Mouse (Mus musculus): ENCODE data around the gene Rps6ka2. TPM values are rescaled to one million over a fixed set of nuclear protein-coding genes. Genes with fewer than 3 reads are reported as not detected.

Rps6ka2 gene
- total and polyA plus RNA-seq, 2 experiments from 2014 or later, result 16.8 to 40.7 TPM

GRCm38 (mm10) chr17:7210648-7211047 lies 40.7 kb downstream of the Rps6ka2 start:
- Histone ChIP-seq H3K4me2 (ENCODE audit: low read depth) (no peak overlapping the region), H3K4me1 (ENCODE audit: insufficient read depth) (0 out of 2 replicates have a peak, but pooled peaks cover 8% of the 10 kb centered on the region), H3K27ac (ENCODE audit: low read depth, low read length) (no peak overlapping the region), H3K9ac (no peak overlapping the region), H3K4me3 (ENCODE audit: low read depth, low read length) (no peak overlapping the region), H3K27me3 (ENCODE audit: insufficient read depth, low read length) (no peaks in the 10 kb centered on the region), H3K36me3 (ENCODE audit: insufficient read depth) (no peaks in the 10 kb centered on the region), H3K9me3 (ENCODE audit: low read length) (no peaks in the 10 kb centered on the region)
- ATAC-seq (peak; percentile 56; the same call in 1 of the 2 replicates), DNase-seq (no peak)
- WGBS, result 30% methylated on average over 11 of the region's 11 CpGs
- no peak for TF ChIP-seq CTCF (IDR thresholded peaks at IDR 0.05; ENCODE audit: low read depth)

DNA sequence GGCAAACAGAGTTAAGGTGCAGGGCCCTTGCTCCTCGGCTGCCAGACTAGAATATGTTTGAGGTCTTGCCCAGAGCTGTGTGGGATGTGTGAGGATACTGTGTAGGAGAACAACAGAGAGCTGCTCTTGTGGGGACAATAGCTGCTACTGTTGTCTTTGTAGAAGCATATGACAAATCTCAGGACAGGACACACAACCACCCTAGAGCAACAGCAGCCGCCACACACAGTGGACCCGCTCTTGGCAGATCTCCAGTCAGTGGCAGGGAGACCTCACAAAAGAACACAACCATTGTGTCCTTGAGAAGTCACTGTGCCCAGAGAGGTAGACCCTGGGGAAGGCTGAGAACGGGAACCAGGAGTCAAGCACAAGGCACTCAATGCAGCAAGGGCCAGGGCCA lies 42.0 kb downstream of the Rps6ka2 start:
- WGBS, result 57% methylated on average over 4 of the region's 4 CpGs
- H3K4me2 ChIP-seq (ENCODE audit: low read depth), result no peak overlapping the region
- no peaks in the 10 kb centered on the region for H3K27me3 ChIP-seq (ENCODE audit: insufficient read depth, low read length)
- no peak overlapping the region for H3K9ac ChIP-seq
- ATAC-seq (no peak), DNase-seq (no peak)
- H3K4me3 ChIP-seq (ENCODE audit: low read depth, low read length), result no peak overlapping the region
- no peaks in the 10 kb centered on the region for H3K36me3 ChIP-seq (ENCODE audit: insufficient read depth)
- H3K9me3 ChIP-seq (ENCODE audit: low read length), result no peaks in the 10 kb centered on the region
- 0 out of 2 replicates have a peak, but pooled peaks cover 5% of the 10 kb centered on the region for H3K4me1 ChIP-seq (ENCODE audit: insufficient read depth)
- TF ChIP-seq CTCF (IDR thresholded peaks at IDR 0.05; ENCODE audit: low read depth), result no peak
- H3K27ac ChIP-seq (ENCODE audit: low read depth, low read length), result no peak overlapping the region

DNA sequence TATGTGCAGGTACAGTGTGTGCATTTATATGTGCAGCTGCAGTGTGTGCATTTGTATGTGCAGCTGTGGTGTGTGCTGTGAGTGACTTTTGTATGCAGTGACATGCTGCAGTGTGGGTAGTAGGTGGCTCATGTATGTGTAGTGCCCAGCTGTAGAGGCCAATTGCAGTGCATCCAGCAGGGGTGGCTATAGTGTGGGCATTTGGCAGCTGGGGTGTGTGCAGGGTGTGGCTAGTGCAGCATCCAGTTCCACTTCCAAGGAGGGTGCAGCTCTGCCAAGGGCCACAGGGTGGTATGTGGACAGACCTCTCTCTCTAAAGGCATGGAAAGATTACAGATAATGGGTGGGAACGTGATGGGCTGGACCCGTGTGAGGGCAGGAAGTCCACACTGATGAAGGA lies 43.3 kb downstream of the Rps6ka2 start:
- Histone ChIP-seq H3K27ac (ENCODE audit: low read depth, low read length) (no peak overlapping the region), H3K4me2 (ENCODE audit: low read depth) (no peak overlapping the region), H3K4me1 (ENCODE audit: insufficient read depth) (peaks cover 11% of the 10 kb centered on the region; the same call in 1 of the 2 replicates), H3K9me3 (ENCODE audit: low read length) (no peaks in the 10 kb centered on the region), H3K36me3 (ENCODE audit: insufficient read depth) (no peaks in the 10 kb centered on the region), H3K4me3 (ENCODE audit: low read depth, low read length) (no peak overlapping the region), H3K9ac (no peak overlapping the region), H3K27me3 (ENCODE audit: insufficient read depth, low read length) (no peaks in the 10 kb centered on the region)
- DNase-seq, result no peak
- ATAC-seq, result no peak
- 87% methylated on average over 2 of the region's 2 CpGs for WGBS
- no peak for TF ChIP-seq CTCF (IDR thresholded peaks at IDR 0.05; ENCODE audit: low read depth)

GRCm38 (mm10) chr17:7214061-7214460 lies 44.1 kb downstream of the Rps6ka2 start:
- WGBS, result 72% methylated on average over 3 of the region's 3 CpGs
- Histone ChIP-seq H3K36me3 (ENCODE audit: insufficient read depth) (no peaks in the 10 kb centered on the region), H3K27me3 (ENCODE audit: insufficient read depth, low read length) (no peaks in the 10 kb centered on the region), H3K27ac (ENCODE audit: low read depth, low read length) (no peak overlapping the region), H3K9ac (no peak overlapping the region), H3K9me3 (ENCODE audit: low read length) (no peaks in the 10 kb centered on the region), H3K4me2 (ENCODE audit: low read depth) (no peak overlapping the region), H3K4me3 (ENCODE audit: low read depth, low read length) (no peak overlapping the region), H3K4me1 (ENCODE audit: insufficient read depth) (peaks cover 14% of the 10 kb centered on the region)
- TF ChIP-seq CTCF (IDR thresholded peaks at IDR 0.05; ENCODE audit: low read depth), result no peak
- DNase-seq (no peak), ATAC-seq (no peak)

- Histone ChIP-seq H3K4me3 (ENCODE audit: low read depth, low read length) (no peak overlapping the region), H3K9ac (0 out of 2 replicates have a peak overlapping the region, but pooled peaks have one; percentile 10), H3K4me2 (ENCODE audit: low read depth) (no peak overlapping the region), H3K9me3 (ENCODE audit: low read length) (no peaks in the 10 kb centered on the region), H3K27me3 (ENCODE audit: insufficient read depth, low read length) (no peaks in the 10 kb centered on the region), H3K36me3 (ENCODE audit: insufficient read depth) (no peaks in the 10 kb centered on the region), H3K27ac (ENCODE audit: low read depth, low read length) (peak overlapping the region; percentile 55; the same call in 1 of the 2 replicates), H3K4me1 (ENCODE audit: insufficient read depth) (peaks cover 14% of the 10 kb centered on the region)
- DNase-seq (peak; percentile 77), ATAC-seq (peak; percentile 47; the same call in 1 of the 2 replicates)
- TF ChIP-seq CTCF (IDR thresholded peaks at IDR 0.05; ENCODE audit: low read depth), result no peak
- WGBS, result 40% methylated on average over 11 of the region's 11 CpGs
Measured at GRCm38 (mm10) chr17:7217791-7218329, 47.9 kb downstream of the Rps6ka2 start.

DNA sequence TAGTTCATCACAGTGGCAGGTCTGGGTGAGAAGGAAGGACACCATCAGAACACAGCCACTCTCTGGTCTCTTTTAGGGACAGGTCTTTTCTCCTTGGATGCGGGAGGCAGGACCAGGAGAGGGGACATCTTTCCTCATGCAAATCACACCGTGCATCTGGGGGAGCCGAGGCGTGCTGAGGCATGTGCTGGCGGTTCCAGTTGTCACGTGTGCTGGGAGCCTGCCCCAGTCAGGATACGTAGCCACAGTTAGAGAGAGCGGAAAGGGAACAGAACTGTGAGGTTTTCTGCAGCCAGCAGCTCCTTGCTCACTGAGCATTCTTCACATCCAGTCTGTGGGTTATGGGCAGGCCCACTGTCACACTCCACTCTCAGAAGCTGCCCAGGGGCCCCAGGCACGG lies 48.5 kb downstream of the Rps6ka2 start:
- Histone ChIP-seq H3K9me3 (ENCODE audit: low read length) (no peaks in the 10 kb centered on the region), H3K4me3 (ENCODE audit: low read depth, low read length) (no peak overlapping the region), H3K36me3 (ENCODE audit: insufficient read depth) (no peaks in the 10 kb centered on the region), H3K27ac (ENCODE audit: low read depth, low read length) (peak overlapping the region; percentile 55; the same call in 1 of the 2 replicates), H3K4me1 (ENCODE audit: insufficient read depth) (peaks cover 14% of the 10 kb centered on the region), H3K27me3 (ENCODE audit: insufficient read depth, low read length) (no peaks in the 10 kb centered on the region), H3K9ac (0 out of 2 replicates have a peak overlapping the region, but pooled peaks have one; percentile 10), H3K4me2 (ENCODE audit: low read depth) (no peak overlapping the region)
- peak; percentile 42; the same call in 1 of the 2 replicates for ATAC-seq
- DNase-seq, result no peak
- no peak for TF ChIP-seq CTCF (IDR thresholded peaks at IDR 0.05; ENCODE audit: low read depth)
- WGBS, result 68% methylated on average over 9 of the region's 9 CpGs

DNA sequence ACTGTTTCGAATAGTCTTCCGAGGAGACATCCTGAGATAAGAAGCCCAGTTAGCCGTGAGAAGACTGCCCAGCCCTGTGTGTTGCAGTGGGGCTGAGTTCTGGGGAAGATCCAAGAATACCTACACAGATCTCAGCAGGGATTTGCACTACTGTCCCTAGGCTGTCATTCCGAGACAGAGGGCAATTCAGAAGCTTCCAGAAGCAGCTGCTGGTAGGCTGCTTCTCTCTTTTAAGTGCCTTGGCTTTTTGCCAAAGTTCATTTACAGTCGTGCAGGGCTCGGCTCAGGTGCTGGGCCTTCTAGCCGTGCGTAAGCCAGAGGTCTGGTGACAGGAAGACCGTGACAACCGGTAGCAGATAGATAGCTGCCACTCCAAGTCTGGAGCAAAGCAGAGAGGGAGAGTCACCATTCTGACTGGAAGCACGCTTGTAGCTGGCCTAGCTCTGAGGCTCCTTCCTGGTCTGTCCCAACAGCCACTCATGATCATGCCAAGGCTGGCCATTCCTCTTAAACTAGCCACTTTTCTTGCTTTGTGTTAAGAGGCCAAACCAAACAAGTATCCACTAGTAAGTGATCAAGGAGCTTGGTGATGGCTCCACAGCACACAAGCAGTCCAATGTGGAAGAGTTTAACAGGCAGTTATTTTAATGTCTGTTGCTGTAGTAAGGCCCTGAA lies 49.3 kb downstream of the Rps6ka2 start:
- 31% methylated on average over 11 of the region's 11 CpGs for WGBS
- Histone ChIP-seq H3K27ac (ENCODE audit: low read depth, low read length) (peak overlapping the region; percentile 55; the same call in 1 of the 2 replicates), H3K27me3 (ENCODE audit: insufficient read depth, low read length) (no peaks in the 10 kb centered on the region), H3K4me2 (ENCODE audit: low read depth) (no peak overlapping the region), H3K36me3 (ENCODE audit: insufficient read depth) (no peaks in the 10 kb centered on the region), H3K4me3 (ENCODE audit: low read depth, low read length) (no peak overlapping the region), H3K4me1 (ENCODE audit: insufficient read depth) (peaks cover 14% of the 10 kb centered on the region), H3K9ac (no peak overlapping the region), H3K9me3 (ENCODE audit: low read length) (no peaks in the 10 kb centered on the region)
- TF ChIP-seq CTCF (IDR thresholded peaks at IDR 0.05; ENCODE audit: low read depth), result no peak
- no peak for DNase-seq
- peak; percentile 32 for ATAC-seq
